Mouse (Mus musculus) layer of hippocampus, postnatal 25 days (tissue): ENCODE measurements around the gene C1qtnf5. TPM values are rescaled to one million over a fixed set of nuclear protein-coding genes. Genes with fewer than 3 reads are reported as not detected.

Source experiments
- DNase-seq, 2 experiments: peaks; one replicate each; pipeline ENCODE4 v3.0.0; 2022; ENCODE audit warnings: mixed read lengths in 2 of 2, low spot score in 1 of 2; ENCODE audit errors: extremely low spot score in 1 of 2
- total RNA-seq, 2 experiments: library from RNA; stranded (reverse); gene quantifications; 2 replicates each; pipeline ENCODE4 v1.2.3; 2021

The C1qtnf5 gene
- total RNA-seq, 2 experiments from 2014 or later: 13.6 to 16.8 TPM

DNA sequence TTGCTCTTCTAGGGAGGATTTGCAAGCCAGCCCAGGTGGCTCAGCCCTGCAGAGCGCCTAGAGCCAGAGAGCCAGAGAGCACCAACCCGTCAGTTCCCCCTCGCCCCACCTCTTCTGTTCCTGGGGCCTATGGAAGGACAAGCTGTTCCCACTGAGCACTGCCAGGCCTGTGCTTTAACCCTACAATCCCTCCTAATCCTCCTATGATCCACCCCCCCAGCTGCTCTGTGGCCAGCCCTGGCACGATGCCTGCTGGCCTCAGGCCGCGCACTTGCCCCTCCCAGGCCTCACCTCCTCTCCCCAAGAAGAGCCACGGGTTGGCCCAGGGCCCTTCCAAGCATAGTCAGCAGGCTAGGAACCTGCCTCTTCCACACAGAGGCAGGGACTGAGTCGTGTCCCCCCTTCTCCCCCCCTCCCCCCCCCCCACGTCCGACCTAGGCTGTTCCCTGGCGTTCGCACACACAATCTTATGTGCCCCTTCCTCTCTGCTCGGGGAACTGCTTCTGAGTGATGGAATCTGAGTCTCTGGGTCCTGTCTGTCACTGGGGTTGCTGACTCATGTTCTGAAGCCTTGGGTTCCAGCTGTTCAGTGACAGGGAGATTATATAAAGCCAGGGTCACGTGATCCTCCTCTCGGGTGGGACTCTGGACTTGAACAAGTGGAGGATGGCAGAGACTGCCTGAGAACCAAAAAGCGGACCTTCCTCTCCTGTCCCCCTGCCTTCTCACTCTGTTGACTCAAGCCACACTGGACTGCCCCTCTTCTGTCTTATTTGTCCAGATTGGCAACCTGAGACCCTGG, 27.9 kb upstream of the C1qtnf5 start:
- peak in 1 of 2 experiments; percentile 17 for DNase-seq

DNA sequence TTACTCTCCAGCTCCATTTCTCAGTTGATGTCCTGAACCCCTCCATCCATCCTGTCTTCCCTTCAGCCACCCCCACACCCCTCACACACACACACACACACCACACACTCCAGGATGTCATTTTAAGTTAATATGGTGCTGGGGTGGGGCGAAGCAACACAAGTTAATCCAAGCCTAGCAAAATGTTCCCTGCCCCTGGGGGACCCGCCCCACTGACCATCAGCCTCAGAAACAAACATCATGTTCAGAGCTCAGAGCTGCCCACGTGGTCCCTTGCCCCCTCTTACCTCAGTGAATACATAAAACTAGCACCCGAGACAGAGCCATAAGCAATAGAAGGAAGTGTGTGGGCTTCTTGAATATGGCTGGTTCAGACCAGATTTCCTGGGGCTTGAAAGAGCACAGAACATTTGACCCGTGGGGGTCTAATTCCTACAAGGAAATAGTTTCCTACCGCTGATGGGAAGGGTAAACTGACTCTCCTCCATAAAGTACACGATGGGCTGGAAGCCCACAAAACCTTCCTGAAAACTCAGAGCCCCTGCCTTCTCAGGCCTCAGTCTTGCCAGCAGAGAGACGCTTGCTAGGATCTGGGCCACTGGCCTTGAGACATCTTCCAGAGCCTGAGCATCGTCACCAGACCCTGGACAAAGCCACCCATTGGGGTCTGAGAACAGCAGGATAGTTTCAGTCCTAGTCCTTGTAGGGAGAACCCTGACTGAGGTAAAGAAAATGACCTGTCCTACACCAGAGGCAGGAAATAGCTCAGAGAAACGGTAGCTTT, 26.9 kb upstream of the C1qtnf5 start:
- DNase-seq: no peak

DNA sequence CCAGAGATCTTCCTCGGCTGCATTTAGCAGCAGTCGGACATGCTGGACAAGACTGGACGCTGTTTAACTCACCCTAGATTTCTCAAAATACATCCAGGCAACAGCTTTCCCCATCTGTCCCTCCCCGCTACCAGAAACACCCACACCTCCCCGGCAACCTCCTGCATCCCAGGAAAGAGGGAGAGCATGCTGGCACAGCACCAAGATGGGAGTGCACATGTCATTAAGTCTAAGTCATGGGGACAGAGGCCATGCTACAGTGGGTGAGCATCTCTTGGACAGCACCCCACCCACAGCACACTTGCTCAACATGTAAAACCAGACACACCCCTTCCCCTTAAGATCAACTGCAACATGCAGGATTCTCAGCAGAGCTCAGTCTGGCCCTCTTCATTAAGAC, 26.1 kb upstream of the C1qtnf5 start:
- no peak for DNase-seq

DNA sequence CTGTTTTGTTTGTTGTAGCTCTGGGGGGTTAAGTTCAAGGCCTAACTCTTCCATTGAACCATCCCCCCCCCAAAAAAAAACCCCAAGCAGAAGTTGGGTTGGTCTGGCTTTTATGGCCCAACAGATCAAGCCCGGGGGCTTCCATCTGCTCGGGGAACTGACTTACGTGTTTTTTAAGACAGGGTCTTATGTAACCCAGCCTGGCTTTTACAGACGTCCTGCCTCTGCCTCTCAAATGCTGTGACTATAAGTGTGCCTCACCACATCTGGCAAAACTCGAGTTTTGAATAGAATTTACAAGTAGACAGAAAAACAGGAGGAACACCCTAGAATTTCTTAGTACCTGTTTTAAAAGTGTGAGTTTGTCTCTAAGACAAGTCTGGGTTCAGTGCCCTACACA, 25.5 kb upstream of the C1qtnf5 start:
- no peak for DNase-seq

DNA sequence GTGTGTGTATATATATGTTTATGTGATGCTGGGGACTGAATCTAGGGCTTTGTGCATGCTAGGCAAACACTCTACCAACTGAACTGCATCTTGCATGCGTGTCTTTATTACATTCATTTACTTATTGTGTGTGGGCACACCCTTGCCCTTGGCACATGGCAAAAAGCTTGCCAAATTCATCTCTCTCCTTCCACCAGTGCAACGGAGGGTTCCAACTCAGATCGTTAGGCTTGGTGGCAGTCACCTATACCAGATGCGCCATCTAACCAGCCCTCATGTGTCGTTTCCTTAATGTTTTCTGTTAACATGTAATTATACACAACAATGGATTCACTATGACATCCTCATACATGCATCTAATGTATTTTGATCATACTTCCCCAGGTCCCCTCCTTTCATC, 24.8 kb upstream of the C1qtnf5 start:
- no peak for DNase-seq

DNA sequence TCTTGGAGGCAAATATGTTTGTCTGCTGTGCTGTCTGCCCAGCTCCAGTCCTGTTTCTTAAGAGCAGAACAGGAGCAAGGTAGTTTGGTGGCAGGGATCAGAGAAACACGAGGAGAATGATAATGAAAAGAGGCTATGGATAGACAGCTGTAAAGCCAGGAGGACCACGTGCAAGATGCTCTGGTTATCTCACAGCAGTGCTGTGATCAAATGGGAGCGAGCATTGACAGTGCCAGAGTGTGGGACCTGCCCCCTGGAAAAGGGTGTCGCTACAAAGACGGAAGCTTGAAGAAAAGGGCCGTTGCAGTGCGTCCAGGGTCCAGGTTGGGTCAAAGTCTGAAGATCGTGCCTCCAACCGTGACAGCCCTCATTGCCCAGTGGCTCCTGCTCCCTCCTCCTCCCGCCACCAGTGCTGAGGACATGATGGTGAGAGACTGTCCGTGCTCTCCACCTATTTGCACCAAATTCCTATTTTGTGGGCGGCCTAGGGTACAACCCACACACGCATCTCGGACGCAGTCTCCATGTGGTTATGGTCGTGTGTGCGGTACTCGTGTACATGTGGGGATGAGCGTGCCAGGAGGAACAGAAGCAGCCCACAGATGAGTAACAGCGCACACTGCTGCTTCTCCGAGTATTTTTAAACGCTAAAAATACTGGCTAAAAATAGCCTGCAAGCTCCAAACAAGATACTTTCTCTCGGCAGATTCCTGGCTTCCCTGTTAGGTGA, 23.5 kb upstream of the C1qtnf5 start:
- peak in 1 of 2 experiments; percentile 40 for DNase-seq

DNA sequence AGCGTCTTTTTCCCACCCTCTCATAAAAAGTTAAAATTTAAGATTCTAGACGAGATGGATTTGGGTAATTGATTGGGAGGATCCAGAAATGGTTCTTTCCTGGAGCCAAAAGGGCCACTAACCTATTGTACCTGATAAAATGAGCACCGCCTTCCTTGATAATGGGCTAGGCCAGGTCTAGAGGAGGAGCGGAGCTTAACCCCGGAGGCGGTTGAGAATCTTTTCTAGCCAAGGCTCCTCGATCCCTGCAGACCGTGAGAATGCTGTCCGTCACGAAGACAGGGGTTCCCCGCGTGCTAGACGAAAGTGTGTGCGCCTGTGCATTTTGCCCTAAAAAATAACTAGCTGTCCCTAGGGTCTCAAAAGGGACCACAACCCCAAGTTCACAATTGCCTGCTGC, 22.8 kb upstream of the C1qtnf5 start:
- DNase-seq: no peak

DNA sequence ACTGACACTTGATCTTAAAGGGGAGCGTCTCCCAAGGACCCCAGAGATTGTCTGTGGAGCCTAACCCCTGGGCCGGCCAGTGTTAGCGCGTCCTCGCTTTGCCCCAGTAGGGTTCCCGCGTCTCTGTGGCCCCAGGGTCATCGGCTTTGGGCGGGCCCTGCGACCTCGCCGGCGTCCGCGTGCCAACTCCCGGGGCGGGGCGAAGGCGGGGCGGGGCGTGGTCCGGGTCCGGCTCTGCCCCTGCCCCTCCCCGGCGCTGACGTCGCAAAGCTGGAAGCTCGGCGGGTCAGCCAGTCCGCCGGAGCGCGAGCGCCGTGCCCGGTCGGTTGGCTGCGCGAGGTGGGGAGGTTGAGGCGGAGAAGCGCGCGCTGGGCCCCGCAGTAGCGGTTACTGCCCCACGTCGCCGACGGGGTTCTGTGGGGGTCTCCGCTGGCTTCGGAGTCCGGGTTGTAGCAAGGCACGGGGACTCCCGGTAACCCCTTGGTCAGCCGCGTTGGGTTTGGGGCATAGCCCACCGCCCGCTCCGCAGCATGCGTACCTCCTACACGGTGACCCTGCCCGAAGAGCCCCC, 22.3 kb upstream of the C1qtnf5 start:
- peak; percentile 81 to 90 for DNase-seq

DNA sequence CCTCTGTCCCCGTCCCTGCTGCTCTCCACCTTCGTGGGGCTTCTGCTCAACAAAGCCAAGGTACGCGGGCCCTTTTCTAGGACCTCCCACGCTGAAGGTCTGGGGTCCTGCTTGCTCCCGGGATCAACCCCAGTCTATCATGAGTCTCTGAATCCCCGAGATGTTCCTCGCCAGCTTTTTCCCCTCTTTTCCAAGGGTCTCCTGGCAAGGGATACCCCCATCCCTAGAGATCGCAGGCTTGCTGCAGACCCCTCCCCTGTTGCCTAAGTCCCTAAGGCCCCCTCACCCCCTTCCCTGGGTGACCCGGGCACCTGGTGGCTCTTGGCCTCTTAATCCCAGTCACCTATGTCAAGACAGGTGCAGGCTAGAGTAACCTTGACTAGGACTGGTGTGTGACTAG, 21.8 kb upstream of the C1qtnf5 start:
- no peak for DNase-seq

DNA sequence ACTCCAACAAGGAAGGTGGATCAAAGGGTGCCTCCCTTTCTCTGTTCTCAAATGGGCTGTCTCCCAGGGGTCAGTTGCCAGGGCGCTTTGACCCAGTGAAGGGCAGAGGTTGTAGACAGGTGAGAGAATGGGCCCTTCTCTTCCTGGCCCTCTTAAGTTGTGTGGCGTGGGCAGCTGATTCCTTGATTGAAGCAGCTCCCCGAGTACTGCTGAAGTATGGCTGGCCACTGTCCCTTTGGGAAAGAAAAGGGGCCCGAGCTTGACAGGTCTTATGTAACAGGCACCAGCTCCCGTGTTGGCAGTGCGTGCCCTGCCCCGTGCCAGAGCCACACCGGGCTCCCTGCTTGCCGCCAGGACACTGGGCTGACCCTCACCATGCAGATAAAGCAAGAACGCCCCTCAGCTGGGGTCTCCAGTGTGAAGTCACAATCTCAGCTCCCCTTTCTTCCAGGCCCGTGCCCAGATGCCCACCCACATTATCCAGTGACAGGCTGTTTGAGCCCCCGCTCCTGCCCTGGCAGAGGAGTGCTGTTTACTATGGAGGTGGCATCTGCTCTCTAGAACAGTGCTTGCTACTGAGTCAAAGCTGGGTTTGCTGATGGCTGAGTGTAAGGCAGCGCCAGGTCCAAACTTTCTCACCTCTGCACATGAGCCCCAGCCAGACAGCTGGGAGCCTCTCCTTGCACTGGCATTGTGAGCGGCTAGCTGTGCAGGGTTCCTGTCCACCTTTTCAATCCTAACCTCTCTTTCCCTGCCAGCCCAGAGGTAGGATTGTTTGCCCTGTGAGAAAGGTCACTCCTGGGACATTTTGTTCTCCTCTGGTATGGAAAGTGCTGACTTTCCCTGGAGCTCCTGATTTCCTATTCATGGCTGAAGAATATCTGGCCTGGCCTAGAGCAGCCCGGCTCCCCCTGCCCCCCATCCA, 21.0 kb upstream of the C1qtnf5 start:
- DNase-seq: peak in 1 of 2 experiments; percentile 63

DNA sequence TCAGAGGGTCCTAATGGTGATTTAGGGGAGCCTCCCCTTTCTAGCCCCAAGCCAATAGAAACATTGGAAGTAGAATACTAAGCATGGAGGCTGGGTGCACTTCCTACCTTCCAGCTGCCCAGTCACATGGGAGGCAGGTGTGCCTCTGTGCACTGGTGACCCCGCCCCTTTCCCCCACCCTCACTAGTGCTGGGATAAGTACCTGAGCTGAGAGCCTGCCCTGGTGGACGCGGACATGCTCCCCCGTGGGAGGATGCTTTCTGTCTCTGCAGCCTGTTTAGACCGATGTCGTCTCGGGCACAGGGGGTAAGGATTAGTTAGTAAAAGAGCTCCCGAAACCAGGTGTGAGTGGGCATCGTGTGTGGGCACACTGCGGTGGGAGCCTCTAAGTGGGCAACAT, 20.1 kb upstream of the C1qtnf5 start:
- DNase-seq: no peak

DNA sequence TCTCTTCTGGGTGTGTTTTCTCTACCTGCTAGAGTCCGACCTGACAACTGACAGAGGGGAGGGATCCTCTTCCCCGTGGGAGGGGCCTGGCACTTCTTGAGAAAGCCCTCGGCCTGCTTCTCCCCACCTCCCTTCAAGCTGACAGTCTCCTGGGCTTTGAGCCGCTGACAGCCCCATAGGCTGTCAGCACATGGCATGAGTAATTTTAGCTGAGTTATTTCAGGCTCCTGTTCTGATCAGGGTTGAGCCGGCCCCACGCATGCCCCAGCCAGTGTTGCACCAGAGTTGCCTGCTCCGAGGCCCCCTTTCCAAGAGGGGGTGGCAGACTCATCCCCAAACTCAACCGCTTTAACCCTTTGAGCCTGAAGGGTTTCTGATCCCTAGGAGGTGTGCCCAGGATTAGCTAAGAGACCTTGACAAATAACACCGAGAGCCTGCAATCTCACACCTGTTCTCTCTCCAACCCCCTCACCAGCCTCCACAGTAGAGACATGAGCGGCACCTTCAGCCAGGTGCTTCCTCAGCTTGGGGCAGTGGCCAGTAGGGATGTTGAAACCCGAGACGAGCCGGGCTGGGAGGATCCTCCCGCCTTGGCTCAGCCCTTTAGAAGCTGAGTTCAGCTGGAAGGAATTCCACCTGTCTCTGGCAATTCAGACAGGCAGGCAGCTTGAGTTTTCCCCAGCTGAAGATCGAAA, 19.1 kb upstream of the C1qtnf5 start:
- no peak for DNase-seq

DNA sequence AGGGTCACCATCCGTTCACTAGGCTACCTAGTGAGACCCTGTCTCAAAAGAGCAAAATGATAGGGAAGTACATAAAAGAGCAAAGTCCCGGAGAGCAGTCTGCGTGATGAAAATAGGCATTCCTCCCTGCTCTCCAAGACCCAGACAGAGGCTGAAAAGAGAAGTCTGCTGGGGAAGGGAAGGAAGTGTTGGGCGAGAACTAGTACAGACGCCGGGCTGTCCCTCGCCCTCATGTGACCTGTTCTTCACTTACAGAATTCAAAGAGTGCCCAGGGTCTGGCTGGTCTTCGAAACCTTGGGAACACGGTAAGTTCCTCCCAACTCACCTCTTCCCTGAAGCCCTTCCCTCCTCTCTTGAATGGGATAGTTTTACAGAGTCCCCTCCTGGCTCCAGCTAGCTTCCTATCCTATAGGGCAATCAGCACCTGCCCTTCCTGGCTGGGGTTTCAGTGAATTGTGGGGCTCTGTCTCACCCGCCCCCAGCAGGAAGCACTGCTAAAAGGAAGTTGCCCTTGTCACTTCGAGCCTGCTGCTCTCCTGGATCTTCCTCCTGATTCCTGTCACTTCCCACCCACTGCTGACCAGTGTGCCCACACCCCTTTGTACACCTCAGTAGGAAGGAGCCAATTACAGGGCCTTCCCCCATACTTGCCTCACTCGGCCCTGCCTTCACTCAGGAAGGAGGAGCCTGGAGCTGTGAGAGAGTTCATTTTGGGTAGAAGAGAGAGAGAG, 18.0 kb upstream of the C1qtnf5 start:
- DNase-seq: no peak

DNA sequence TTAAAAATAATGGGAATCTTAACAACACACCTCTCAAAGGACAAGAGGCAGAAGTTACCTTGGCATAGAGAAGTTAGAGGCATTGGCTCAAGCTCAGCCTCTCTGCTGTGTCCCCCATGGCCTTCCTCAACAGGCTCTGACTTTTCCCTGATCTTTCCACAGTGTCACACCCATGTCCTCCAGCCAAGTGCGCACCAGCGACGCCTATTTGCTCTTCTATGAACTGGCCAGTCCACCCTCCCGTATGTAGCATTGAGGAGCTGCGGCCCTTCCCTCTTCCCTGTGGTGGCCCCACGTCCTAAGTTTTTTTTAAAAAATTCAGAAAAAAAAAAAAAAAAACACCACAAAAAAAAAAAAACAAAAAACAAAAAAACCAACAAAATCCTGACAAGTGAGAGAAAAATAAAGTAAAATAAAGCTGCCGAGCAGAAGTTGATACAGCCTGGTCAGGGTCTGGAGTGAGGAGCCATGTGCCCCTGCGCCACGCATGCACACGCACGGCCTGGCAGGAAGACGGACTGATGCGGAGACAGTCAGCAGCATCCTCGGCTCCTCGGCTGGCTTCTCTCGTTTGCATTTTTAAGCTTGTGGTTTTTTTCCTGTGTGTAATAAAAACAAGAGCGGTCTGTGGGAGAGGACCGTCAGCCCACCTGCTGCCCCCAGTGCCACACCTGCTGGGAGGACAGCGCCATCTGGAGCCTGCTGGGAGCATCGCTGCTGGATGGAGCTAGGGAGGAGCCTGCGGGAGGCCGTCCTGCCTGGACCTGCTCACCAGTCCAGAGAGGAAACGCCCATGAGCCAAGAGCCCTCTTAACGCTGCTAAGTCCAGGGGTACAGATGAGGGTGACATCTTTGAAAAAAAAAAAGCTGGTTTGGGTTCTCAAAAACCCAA, 13.2 kb upstream of the C1qtnf5 start:
- DNase-seq: peak; percentile 68 to 84

DNA sequence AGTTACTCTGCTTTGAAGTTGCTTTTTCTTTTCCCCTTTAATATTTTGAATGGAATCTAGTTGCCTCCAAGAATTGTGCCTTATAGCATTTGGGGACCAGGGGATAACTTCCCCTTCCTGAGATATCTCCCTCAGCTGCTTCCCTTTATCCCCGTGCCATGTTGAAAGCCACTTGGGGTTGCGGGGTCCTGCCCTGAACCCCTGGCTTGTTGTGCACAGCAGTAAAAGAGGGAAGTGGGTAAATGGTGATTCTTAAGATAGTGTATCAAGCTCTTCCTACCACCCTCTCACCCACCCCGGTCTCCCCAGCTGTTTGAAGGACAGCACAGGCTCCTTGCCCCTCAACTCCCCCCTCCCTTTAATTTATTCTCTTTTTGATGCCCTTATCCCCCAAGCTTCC, 12.3 kb upstream of the C1qtnf5 start:
- DNase-seq: no peak

DNA sequence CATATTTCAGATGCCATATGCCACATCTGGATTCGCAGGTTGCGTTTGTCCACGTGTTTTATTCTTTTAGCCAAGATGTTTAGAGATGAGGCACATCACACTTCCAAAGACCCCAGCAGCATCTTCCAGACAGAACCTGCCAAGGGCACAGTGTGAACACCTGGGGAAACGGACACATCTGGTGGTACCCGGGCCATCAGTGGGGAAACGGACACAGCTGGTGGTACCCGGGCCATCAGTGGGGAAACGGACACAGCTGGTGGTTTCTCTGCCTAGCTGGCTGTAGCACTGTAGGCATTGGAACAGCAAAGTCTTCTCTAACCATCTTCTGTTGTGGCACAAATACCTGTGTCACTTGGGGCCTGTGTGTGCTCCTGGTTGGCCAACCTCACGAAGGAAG, 11.3 kb upstream of the C1qtnf5 start:
- no peak for DNase-seq

DNA sequence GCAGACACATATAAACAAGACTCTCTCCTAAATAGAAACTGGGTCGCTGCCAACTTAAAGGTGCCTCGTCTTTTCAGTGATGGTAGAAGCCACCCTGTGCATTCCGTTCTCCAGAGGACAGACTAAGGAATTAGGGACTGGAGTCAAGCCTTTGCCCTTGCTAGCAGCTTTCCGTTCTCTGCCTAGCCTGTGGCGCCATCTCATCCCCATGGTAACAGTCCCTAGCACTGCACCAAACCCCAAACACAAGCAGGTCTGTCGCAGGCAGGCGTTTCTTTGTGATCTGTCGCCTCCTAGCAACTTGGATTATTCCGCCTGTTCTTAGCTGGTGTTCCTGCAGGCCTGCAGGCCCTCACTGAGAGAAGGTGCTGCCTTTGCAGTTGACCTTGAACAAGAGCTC, 10.5 kb upstream of the C1qtnf5 start:
- DNase-seq: peak in 1 of 2 experiments; percentile 43
